Mouse (Mus musculus) liver, embryonic 12.5 days (tissue): ENCODE results near the gene Tyw5. TPM values are rescaled to one million over a fixed set of nuclear protein-coding genes. Genes with fewer than 3 reads are reported as not detected.

Experiments
- ATAC-seq: fragments of 200-750 bp; cut with Nextera tagmentation; 2 replicates; pipeline ENCODE4 v1.8.0; 2017; ENCODE audit warnings: moderate number of reproducible peaks, mild to moderate bottlenecking, moderate library complexity
- H3K27ac ChIP-seq: fragments of 300-500 bp; sonication (generic); 2 replicates; pipeline ENCODE4 v1.5.1; 2016; ENCODE audit warnings: mild to moderate bottlenecking
- H3K27me3 ChIP-seq: fragments of 300-500 bp; sonication (generic); replicated peaks from 2 replicates; pipeline ENCODE4 v1.6.1; 2016; ENCODE audit warnings: mild to moderate bottlenecking, moderate library complexity
- H3K36me3 ChIP-seq: fragments of 300-500 bp; sonication (generic); 2 replicates; pipeline ENCODE4 v1.6.1; 2016; ENCODE audit warnings: mild to moderate bottlenecking, moderate library complexity
- H3K4me1 ChIP-seq: fragments of 300-500 bp; sonication (generic); 2 replicates; pipeline ENCODE4 v1.6.1; 2016
- H3K4me2 ChIP-seq: fragments of 300-500 bp; sonication (generic); 2 replicates; pipeline ENCODE4 v1.6.1; 2016; ENCODE audit warnings: mild to moderate bottlenecking, moderate library complexity
- H3K4me3 ChIP-seq: fragments of 300-500 bp; sonication (generic); 2 replicates; pipeline ENCODE4 v1.5.1; 2016; ENCODE audit warnings: mild to moderate bottlenecking, moderate library complexity
- H3K9ac ChIP-seq: fragments of 300-500 bp; sonication (generic); 2 replicates; pipeline ENCODE4 v1.6.1; 2016; ENCODE audit warnings: mild to moderate bottlenecking, moderate library complexity
- H3K9me3 ChIP-seq: fragments of 300-500 bp; sonication (generic); replicated peaks from 2 replicates; pipeline ENCODE4 v1.6.1; 2016; ENCODE audit warnings: mild to moderate bottlenecking, moderate library complexity
- WGBS: fragments of 180-500 bp; shearing (Covaris S2); methylation state at CpG from one replicate; pipeline ENCODE4 v1.1.7; 2016; ENCODE audit not compliant: insufficient replicate concordance; 5-methylcytosine and 5-hydroxymethylcytosine counted together
- polyA plus RNA-seq: library from polyadenylated mRNA; unstranded; fragments of >200 nt; fragmentation: Nextera tagmentation; extraction: Ambion mirVana; gene quantifications from 2 replicates; pipeline ENCODE4 v1.2.1, GENCODE M21; 2016

Gene Tyw5
- polyA plus RNA-seq, 1 experiment from 2014 or later, result 21.3 TPM

- Histone ChIP-seq H3K36me3 (peaks cover 5% of the 10 kb centered on the region; the same call in 1 of the 2 replicates), H3K9me3 (no peaks in the 10 kb centered on the region)
- under 1% methylated on average over 81 of the region's 81 CpGs for WGBS
These were observed 29.2 kb downstream of the Tyw5 start, which contains the start of gene 1700066M21Rik for GRCm38 (mm10) chr1:57377376-57378341. 1700066M21Rik (plus strand) TSS chr1:57377620.

GRCm38 (mm10) chr1:57376806-57377205 lies 30.1 kb downstream of the Tyw5 start:
- peak overlapping the region; percentile 79 for H3K27ac ChIP-seq
- H3K9ac ChIP-seq, result peak overlapping the region; percentile 98
- peak overlapping the region; percentile 97 for H3K4me2 ChIP-seq
- H3K4me1 ChIP-seq, result peaks cover 23% of the 10 kb centered on the region
- no peaks in the 10 kb centered on the region for H3K9me3 ChIP-seq
- H3K36me3 ChIP-seq, result peaks cover 5% of the 10 kb centered on the region; the same call in 1 of the 2 replicates
- ATAC-seq, result no peak
- H3K27me3 ChIP-seq, result no peaks in the 10 kb centered on the region
- peak overlapping the region; percentile 98 for H3K4me3 ChIP-seq
- 37% methylated on average over 6 of the region's 6 CpGs for WGBS

More at GRCm38 (mm10) chr1:57377376-57378341, 29.2 kb downstream of the Tyw5 start, which contains the start of gene 1700066M21Rik:
- H3K4me1 ChIP-seq, result peaks cover 23% of the 10 kb centered on the region
- peak; percentile 96 for ATAC-seq
- peak within 1 kb of the TSS; percentile 98 for H3K9ac ChIP-seq
- H3K27me3 ChIP-seq, result no peaks in the 10 kb centered on the region
- H3K27ac ChIP-seq, result peak within 1 kb of the TSS; percentile 86
- H3K4me3 ChIP-seq, result peak within 1 kb of the TSS; percentile 98
- H3K4me2 ChIP-seq, result peak within 1 kb of the TSS; percentile 97

GRCm38 (mm10) chr1:57375276-57375675 lies 31.6 kb downstream of the Tyw5 start:
- H3K4me3 ChIP-seq, result no peak overlapping the region
- WGBS, result 72% methylated on average over 2 of the region's 2 CpGs
- H3K36me3 ChIP-seq, result peaks cover 5% of the 10 kb centered on the region; the same call in 1 of the 2 replicates
- no peak for ATAC-seq
- H3K4me2 ChIP-seq, result no peak overlapping the region
- H3K9me3 ChIP-seq, result no peaks in the 10 kb centered on the region
- H3K9ac ChIP-seq, result no peak overlapping the region
- H3K4me1 ChIP-seq, result peaks cover 23% of the 10 kb centered on the region
- H3K27ac ChIP-seq, result no peak overlapping the region
- H3K27me3 ChIP-seq, result no peaks in the 10 kb centered on the region

GRCm38 (mm10) chr1:57370451-57370850 lies 36.5 kb downstream of the Tyw5 start:
- no peak for ATAC-seq
- no peak overlapping the region for H3K4me3 ChIP-seq
- H3K9ac ChIP-seq, result no peak overlapping the region
- H3K9me3 ChIP-seq, result no peaks in the 10 kb centered on the region
- H3K4me1 ChIP-seq, result no peaks in the 10 kb centered on the region
- H3K27me3 ChIP-seq, result no peaks in the 10 kb centered on the region
- H3K27ac ChIP-seq, result no peak overlapping the region
- no peak overlapping the region for H3K4me2 ChIP-seq
- H3K36me3 ChIP-seq, result peaks cover 5% of the 10 kb centered on the region; the same call in 1 of the 2 replicates
- 56% methylated on average over 4 of the region's 4 CpGs for WGBS

- H3K4me3 ChIP-seq, result no peak overlapping the region
- WGBS, result 63% methylated on average over 4 of the region's 4 CpGs
- no peak for ATAC-seq
These were observed 37.8 kb downstream of the Tyw5 start for GRCm38 (mm10) chr1:57369111-57369510.

GRCm38 (mm10) chr1:57367446-57367845 lies 39.5 kb downstream of the Tyw5 start:
- no peak overlapping the region for H3K4me3 ChIP-seq
- no peaks in the 10 kb centered on the region for H3K4me1 ChIP-seq
- no peaks in the 10 kb centered on the region; the same call in 1 of the 2 replicates for H3K36me3 ChIP-seq
- 86% methylated on average over 3 of the region's 3 CpGs for WGBS
- H3K9ac ChIP-seq, result no peak overlapping the region
- H3K9me3 ChIP-seq, result no peaks in the 10 kb centered on the region
- no peak overlapping the region for H3K4me2 ChIP-seq
- no peak for ATAC-seq
- no peak overlapping the region for H3K27ac ChIP-seq
- H3K27me3 ChIP-seq, result no peaks in the 10 kb centered on the region

More at GRCm38 (mm10) chr1:57369111-57369510, 37.8 kb downstream of the Tyw5 start:
- Histone ChIP-seq H3K36me3 (peaks cover 5% of the 10 kb centered on the region; the same call in 1 of the 2 replicates), H3K27ac (no peak overlapping the region), H3K9me3 (no peaks in the 10 kb centered on the region), H3K9ac (no peak overlapping the region), H3K4me1 (no peaks in the 10 kb centered on the region), H3K27me3 (no peaks in the 10 kb centered on the region), H3K4me2 (no peak overlapping the region)

- H3K4me2 ChIP-seq, result no peak overlapping the region
- no peaks in the 10 kb centered on the region for H3K27me3 ChIP-seq
- no peaks in the 10 kb centered on the region for H3K4me1 ChIP-seq
- H3K27ac ChIP-seq, result no peak overlapping the region
- 83% methylated on average over 5 of the region's 5 CpGs for WGBS
- H3K9me3 ChIP-seq, result no peaks in the 10 kb centered on the region
- no peaks in the 10 kb centered on the region for H3K36me3 ChIP-seq
- H3K9ac ChIP-seq, result no peak overlapping the region
- H3K4me3 ChIP-seq, result no peak overlapping the region
- no peak for ATAC-seq
These were observed 48.4 kb downstream of the Tyw5 start for GRCm38 (mm10) chr1:57358546-57358945.

GRCm38 (mm10) chr1:57351941-57352340 lies 55.0 kb downstream of the Tyw5 start:
- no peak overlapping the region for H3K4me2 ChIP-seq
- no peaks in the 10 kb centered on the region for H3K27me3 ChIP-seq
- H3K4me3 ChIP-seq, result no peak overlapping the region
- no peaks in the 10 kb centered on the region for H3K9me3 ChIP-seq
- no peak overlapping the region for H3K9ac ChIP-seq
- H3K27ac ChIP-seq, result no peak overlapping the region
- ATAC-seq, result no peak
- no peaks in the 10 kb centered on the region for H3K36me3 ChIP-seq
- 35% methylated on average over 1 of the region's 1 CpGs for WGBS
- H3K4me1 ChIP-seq, result no peaks in the 10 kb centered on the region

GRCm38 (mm10) chr1:57347487-57347886 lies 59.4 kb downstream of the Tyw5 start:
- no peak for ATAC-seq
- Histone ChIP-seq H3K27me3 (no peaks in the 10 kb centered on the region), H3K4me1 (no peaks in the 10 kb centered on the region), H3K9ac (no peak overlapping the region), H3K9me3 (no peaks in the 10 kb centered on the region), H3K27ac (no peak overlapping the region), H3K36me3 (no peaks in the 10 kb centered on the region), H3K4me3 (no peak overlapping the region), H3K4me2 (no peak overlapping the region)

- Histone ChIP-seq H3K9ac (no peak overlapping the region), H3K4me2 (no peak overlapping the region), H3K4me3 (no peak overlapping the region), H3K4me1 (no peaks in the 10 kb centered on the region), H3K9me3 (no peaks in the 10 kb centered on the region), H3K27me3 (no peaks in the 10 kb centered on the region), H3K27ac (no peak overlapping the region), H3K36me3 (no peaks in the 10 kb centered on the region)
- 32% methylated on average over 2 of the region's 2 CpGs for WGBS
- no peak for ATAC-seq
These were observed 65.7 kb downstream of the Tyw5 start for GRCm38 (mm10) chr1:57341197-57341596.

GRCm38 (mm10) chr1:57339156-57339796 lies 67.6 kb downstream of the Tyw5 start:
- Histone ChIP-seq H3K9me3 (no peaks in the 10 kb centered on the region), H3K27me3 (no peaks in the 10 kb centered on the region), H3K4me2 (no peak overlapping the region), H3K4me3 (no peak overlapping the region), H3K9ac (no peak overlapping the region), H3K36me3 (no peaks in the 10 kb centered on the region), H3K27ac (no peak overlapping the region), H3K4me1 (no peaks in the 10 kb centered on the region)
- no peak for ATAC-seq
- WGBS, result 45% methylated on average over 14 of the region's 14 CpGs
